ENCODE assay signal across 23 mouse cellular contexts in genomic region chr1:55205808-55206327, GRCm38 (mm10). TPM values are rescaled to one million over a fixed set of nuclear protein-coding genes. Genes with fewer than 3 reads are reported as not detected.
DNase-seq lines count a peak whose midpoint lies in the region; ATAC-seq and TF ChIP-seq lines count a peak whose summit lies in the region.
"Had no signal": no experiment of that assay in that cellular context is flagged by ENCODE, and none has a peak within 500 bp of the region (broad histone marks: within the 10 kb centered on the region; RNA-seq: fewer than 3 reads in every experiment).

No protein-coding gene starts in this region.

- no peaks in the 10 kb centered on the region for H3K27me3 ChIP-seq in hindbrain, embryonic 16.5 days (replicated peaks; ENCODE audit: control insufficient read depth, insufficient read depth, low read length)
- no peaks in the 10 kb centered on the region for H3K27me3 ChIP-seq in hindbrain, embryonic 12.5 days
- H3K27me3 ChIP-seq: limb, embryonic 13.5 days; liver, embryonic 13.5 days; neural tube, embryonic 15.5 days; Patski had no signal

- in situ Hi-C loops in ES-E14 (cut with MboI; ENCODE audit: low sequenced_read_pairs in 2 of 2, unreplicated experiment in 2 of 2): no loop called here

- H3K9me3 ChIP-seq in hindbrain, embryonic 16.5 days (ENCODE audit: control insufficient read depth, low read length): no peaks in the 10 kb centered on the region
- no peaks in the 10 kb centered on the region for H3K9me3 ChIP-seq in hindbrain, embryonic 12.5 days (replicated peaks)
- H3K9me3 ChIP-seq in ES-E14 (ENCODE audit: control insufficient read depth, insufficient read depth, low read depth, low read length): no peaks in the 10 kb centered on the region
- H3K9me3 ChIP-seq: heart, embryonic 10.5 days; limb, embryonic 13.5 days; liver, embryonic 13.5 days; neural tube, embryonic 15.5 days had no signal

- no peak for ATAC-seq in hindbrain, embryonic 16.5 days
- ATAC-seq in hindbrain, embryonic 12.5 days (ENCODE audit: low FRiP score): no peak
- ATAC-seq: activated CD4-positive, CD25-positive, alpha-beta regulatory T cell, adult 4 months; forebrain, embryonic 14.5 days; intestine, embryonic 16.5 days; Patski had no signal

- DNase-seq in embryo, embryonic 10.5 days (ENCODE audit: low spot score): peak; percentile 59
- DNase-seq in embryo, embryonic 9.5 days (ENCODE audit: extremely low spot score): no peak
- DNase-seq in ES-E14 (ENCODE audit: low read depth, low spot score): peak; percentile 69
- peak; percentile 26 for DNase-seq in mesoderm, embryonic 11.5 days (ENCODE audit: low read depth, low spot score)
- DNase-seq in cerebellum, postnatal 36 days: no peak
- DNase-seq in testis, postnatal 14 days (ENCODE audit: low spot score): no peak
- DNase-seq: adrenal gland, postnatal 10 days; cerebellum, adult 9-10 months; kidney, adult 9 months; kidney, postnatal 25 days; liver, embryonic 13.5 days; lung, adult 2 months; lung, postnatal 14 days had no signal

- H3K9ac ChIP-seq in hindbrain, embryonic 16.5 days (ENCODE audit: low read depth, low read length): no peak overlapping the region
- H3K9ac ChIP-seq in hindbrain, embryonic 12.5 days: no peak overlapping the region
- no peak overlapping the region for H3K9ac ChIP-seq in ES-E14 (ENCODE audit: insufficient read depth, low read depth, low read length, poor library complexity, severe bottlenecking)
- H3K9ac ChIP-seq: limb, embryonic 13.5 days; liver, embryonic 13.5 days; neural tube, embryonic 15.5 days had no signal

- H3K4me2 ChIP-seq in hindbrain, embryonic 16.5 days (ENCODE audit: low read length): no peak overlapping the region
- H3K4me2 ChIP-seq in hindbrain, embryonic 12.5 days (replicated peaks): no peak overlapping the region
- H3K4me2 ChIP-seq: limb, embryonic 13.5 days; liver, embryonic 13.5 days; neural tube, embryonic 15.5 days had no signal

- H3K36me3 ChIP-seq in hindbrain, embryonic 16.5 days (ENCODE audit: control insufficient read depth, insufficient read depth, low read length): no peaks in the 10 kb centered on the region
- H3K36me3 ChIP-seq in hindbrain, embryonic 12.5 days: no peaks in the 10 kb centered on the region
- no peaks in the 10 kb centered on the region for H3K36me3 ChIP-seq in ES-E14 (ENCODE audit: control insufficient read depth, insufficient read depth, low read length, poor library complexity, severe bottlenecking)
- H3K36me3 ChIP-seq: heart, embryonic 10.5 days; liver, embryonic 13.5 days; neural tube, embryonic 15.5 days had no signal

- 33% methylated on average over 5 of the region's 5 CpGs for WGBS in hindbrain, embryonic 16.5 days
- 31% methylated on average over 5 of the region's 5 CpGs for WGBS in hindbrain, embryonic 12.5 days

- no peaks in the 10 kb centered on the region; the same call in 1 of the 2 replicates for H3K4me1 ChIP-seq in hindbrain, embryonic 16.5 days (ENCODE audit: control insufficient read depth, insufficient read depth, low read depth, low read length)
- peaks cover 7% of the 10 kb centered on the region; the same call in 1 of the 2 replicates for H3K4me1 ChIP-seq in hindbrain, embryonic 12.5 days
- H3K4me1 ChIP-seq in ES-E14 (ENCODE audit: control insufficient read depth in 2 of 2, insufficient read depth in 2 of 2, low read length in 2 of 2, poor library complexity in 1 of 2): peaks cover 0 to 28% of the 10 kb centered on the region in 2 experiments; a peak in 2 of 4 replicates

- H3K27ac ChIP-seq in hindbrain, embryonic 16.5 days (ENCODE audit: low read depth, low read length): peak overlapping the region; percentile 17; the same call in 1 of the 2 replicates
- H3K27ac ChIP-seq in hindbrain, embryonic 12.5 days: no peak overlapping the region
- no peak overlapping the region for H3K27ac ChIP-seq in ES-E14 (ENCODE audit: insufficient read depth, low read depth, low read length, poor library complexity, severe bottlenecking)
- H3K27ac ChIP-seq: heart, embryonic 10.5 days; limb, embryonic 13.5 days; liver, embryonic 13.5 days; neural tube, embryonic 15.5 days; stomach, postnatal 0 days had no signal

- no peak overlapping the region for H3K4me3 ChIP-seq in hindbrain, embryonic 16.5 days (ENCODE audit: low read length)
- H3K4me3 ChIP-seq in hindbrain, embryonic 12.5 days: no peak overlapping the region
- no peak overlapping the region for H3K4me3 ChIP-seq in ES-E14 (ENCODE audit: insufficient read depth in 1 of 2, low read depth in 1 of 2, low read length in 2 of 2, poor library complexity in 1 of 2, severe bottlenecking in 1 of 2)
- H3K4me3 ChIP-seq: heart, embryonic 10.5 days; limb, embryonic 13.5 days; liver, embryonic 13.5 days; neural tube, embryonic 15.5 days had no signal

TF ChIP-seq in ES-E14, 5 proteins besides CTCF, POLR2A, EP300 and RAD21:
- TF ChIP-seq MAFK (IDR thresholded peaks at IDR 0.05; ENCODE audit: insufficient read depth, low read depth, low read length): no peak
- TF ChIP-seq CHD2 (IDR thresholded peaks at IDR 0.05; ENCODE audit: low read depth, low read length): peak; percentile 35; the same call in 1 of the 2 replicates
- 0 out of 2 replicates have a peak, but pooled peaks have one; percentile 26 for TF ChIP-seq ZNF384 (IDR thresholded peaks at IDR 0.05; ENCODE audit: low read depth, low read length)

RNA-seq across cellular contexts. Expression of gene Rftn2, which starts 20.7 kb away (rescaled TPM):
- polyA plus RNA-seq in hindbrain, embryonic 16.5 days (2015; fragmentation: Nextera tagmentation; extraction: Ambion mirVana): 13.0 and 15.5 TPM in 2 replicates
- 13.0 and 13.6 TPM in 2 replicates for polyA plus RNA-seq in hindbrain, embryonic 12.5 days (2016; fragmentation: Nextera tagmentation; extraction: Ambion mirVana)
- total RNA-seq in ES-E14 (2012; rRNA removed): 0.40 and 0.48 TPM in 2 replicates

RNA-seq across cellular contexts. Expression of gene Mars2, which starts 31.1 kb away (rescaled TPM):
- 3.5 and 3.7 TPM in 2 replicates for polyA plus RNA-seq in hindbrain, embryonic 16.5 days (2015; fragmentation: Nextera tagmentation; extraction: Ambion mirVana)
- 3.2 and 3.6 TPM in 2 replicates for polyA plus RNA-seq in hindbrain, embryonic 12.5 days (2016; fragmentation: Nextera tagmentation; extraction: Ambion mirVana)
- 9.9 and 10.3 TPM in 2 replicates for total RNA-seq in ES-E14 (2012; rRNA removed)

Comparison
In these comparisons a context has a peak if more than half of its experiments do, and no peak if none do; other contexts are left out.
1. DNase-seq: peak in embryo, embryonic 10.5 days (single experiment), ES-E14 (single experiment) and mesoderm, embryonic 11.5 days (single experiment); none in embryo, embryonic 9.5 days (single experiment), cerebellum, postnatal 36 days (0 of 2) and testis, postnatal 14 days (single experiment).